ENCODE assay signal across 12 mouse cellular contexts in the genomic region with DNA sequence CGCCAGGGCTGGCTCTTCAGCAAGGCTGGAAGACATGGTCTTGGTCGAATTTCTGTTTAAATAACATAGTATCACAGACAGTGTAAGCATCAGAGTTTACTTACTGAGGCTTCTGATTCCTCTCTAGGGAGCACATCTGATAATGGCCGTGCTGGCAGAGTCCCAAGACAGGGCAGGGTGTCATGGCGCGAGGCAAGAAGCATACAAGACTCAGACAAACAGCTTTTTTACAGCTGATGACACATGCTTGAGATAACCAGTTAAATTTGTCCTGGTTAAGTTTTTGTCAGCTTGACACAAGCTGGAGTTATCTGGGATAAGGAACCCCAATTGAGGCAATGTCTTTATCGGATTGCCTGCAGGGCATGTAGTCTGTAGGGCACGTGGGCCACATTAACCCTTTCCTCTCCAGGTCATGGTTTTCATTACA. TPM values are rescaled to one million over a fixed set of nuclear protein-coding genes. Genes with fewer than 3 reads are reported as not detected.
DNase-seq lines count a peak whose midpoint lies in the region; ATAC-seq and TF ChIP-seq lines count a peak whose summit lies in the region.
"Had no signal": no experiment of that assay in that cellular context is flagged by ENCODE, and none has a peak within 500 bp of the region (broad histone marks: within the 10 kb centered on the region; RNA-seq: fewer than 3 reads in every experiment).

No protein-coding gene starts in this region.

- H3K9me3 ChIP-seq in heart, embryonic 13.5 days, result no peaks in the 10 kb centered on the region
- no peaks in the 10 kb centered on the region for H3K9me3 ChIP-seq in heart, postnatal 0 days (replicated peaks; ENCODE audit: control insufficient read depth, low read length)
- H3K9me3 ChIP-seq in midbrain, embryonic 15.5 days, result no peaks in the 10 kb centered on the region
- H3K9me3 ChIP-seq: megakaryocyte, embryonic 14.5 days; neural tube, embryonic 15.5 days had no signal

- peak overlapping the region; percentile 18 for H3K4me2 ChIP-seq in heart, embryonic 13.5 days
- no peak overlapping the region for H3K4me2 ChIP-seq in heart, postnatal 0 days (ENCODE audit: low read depth, low read length)
- no peak overlapping the region for H3K4me2 ChIP-seq in midbrain, embryonic 15.5 days
- H3K4me2 ChIP-seq: neural tube, embryonic 15.5 days had no signal

- no peak overlapping the region for H3K9ac ChIP-seq in heart, embryonic 13.5 days
- H3K9ac ChIP-seq in heart, postnatal 0 days (replicated peaks; ENCODE audit: low read depth, low read length), result no peak overlapping the region
- no peak overlapping the region for H3K9ac ChIP-seq in midbrain, embryonic 15.5 days
- H3K9ac ChIP-seq: neural tube, embryonic 15.5 days had no signal

- no peak for DNase-seq in heart, adult 18-20 months
- DNase-seq in MEL-GATA-1-ER (ENCODE audit: extremely low read depth, low read depth), result peak; percentile 88
- peak; percentile 31 for DNase-seq in heart, postnatal 0 days (ENCODE audit: low spot score)
- peak; percentile 28 to 50 for DNase-seq in lung, postnatal 4 days
- no peak for DNase-seq in right cerebral cortex, postnatal 25 days
- no peak for DNase-seq in adrenal gland, adult (ENCODE audit: inconsistent age in 2 of 2, low spot score in 1 of 2)
- DNase-seq: adrenal gland, postnatal 36 days had no signal

- TF ChIP-seq CTCF in heart, postnatal 0 days (IDR thresholded peaks at IDR 0.05; ENCODE audit: low read depth), result no peak

- peaks cover 17% of the 10 kb centered on the region for H3K4me1 ChIP-seq in heart, embryonic 13.5 days
- H3K4me1 ChIP-seq in heart, postnatal 0 days (ENCODE audit: control insufficient read depth, insufficient read depth), result peaks cover 6% of the 10 kb centered on the region
- H3K4me1 ChIP-seq in midbrain, embryonic 15.5 days, result no peaks in the 10 kb centered on the region

- 5% methylated on average over 7 of the region's 7 CpGs for WGBS in heart, embryonic 13.5 days
- WGBS in heart, postnatal 0 days, result 5% methylated on average over 7 of the region's 7 CpGs
- 44% methylated on average over 7 of the region's 7 CpGs for WGBS in midbrain, embryonic 15.5 days

- no peaks in the 10 kb centered on the region for H3K36me3 ChIP-seq in heart, embryonic 13.5 days
- no peaks in the 10 kb centered on the region for H3K36me3 ChIP-seq in heart, postnatal 0 days (replicated peaks; ENCODE audit: control insufficient read depth, insufficient read depth, low read length)
- no peaks in the 10 kb centered on the region for H3K36me3 ChIP-seq in midbrain, embryonic 15.5 days (replicated peaks)
- H3K36me3 ChIP-seq: neural tube, embryonic 15.5 days had no signal

- peaks cover 45% of the 10 kb centered on the region for H3K27me3 ChIP-seq in heart, embryonic 13.5 days (replicated peaks)
- peaks cover 15% of the 10 kb centered on the region for H3K27me3 ChIP-seq in heart, postnatal 0 days (ENCODE audit: control insufficient read depth, insufficient read depth, low read length)
- H3K27me3 ChIP-seq in midbrain, embryonic 15.5 days (replicated peaks), result no peaks in the 10 kb centered on the region
- H3K27me3 ChIP-seq: megakaryocyte, embryonic 14.5 days; neural tube, embryonic 15.5 days had no signal

- peak overlapping the region; percentile 43; the same call in 1 of the 2 replicates for H3K27ac ChIP-seq in heart, embryonic 13.5 days (replicated peaks)
- H3K27ac ChIP-seq in heart, postnatal 0 days (ENCODE audit: low read depth), result no peak overlapping the region
- no peak overlapping the region for H3K27ac ChIP-seq in midbrain, embryonic 15.5 days
- H3K27ac ChIP-seq: neural tube, embryonic 15.5 days had no signal

- no peak for ATAC-seq in heart, embryonic 13.5 days (ENCODE audit: extremely low read depth, insufficient number of reproducible peaks, low FRiP score, low TSS enrichment)
- 0 out of 2 replicates have a peak, but pooled peaks have one; percentile 27 for ATAC-seq in heart, postnatal 0 days (ENCODE audit: insufficient read depth, low read depth)
- ATAC-seq in midbrain, embryonic 15.5 days (replicated peaks), result no peak
- ATAC-seq: hindbrain, embryonic 16.5 days had no signal

- TF ChIP-seq EP300 in heart, postnatal 0 days (IDR thresholded peaks at IDR 0.05; ENCODE audit: low read depth), result no peak

- no peak overlapping the region for H3K4me3 ChIP-seq in heart, embryonic 13.5 days
- H3K4me3 ChIP-seq in heart, postnatal 0 days (ENCODE audit: low read depth, low read length), result no peak overlapping the region
- no peak overlapping the region for H3K4me3 ChIP-seq in midbrain, embryonic 15.5 days
- H3K4me3 ChIP-seq: megakaryocyte, embryonic 14.5 days; neural tube, embryonic 15.5 days had no signal

RNA-seq across cellular contexts. Expression of a gene that starts 20.8 kb away (rescaled TPM):
- 0.05 TPM in 1 of 2 replicates, not detected in the other for polyA plus RNA-seq in heart, embryonic 13.5 days (2015; fragmentation: Nextera tagmentation; extraction: Ambion mirVana)
- not detected for total RNA-seq in heart, adult 18-20 months (2021)
- total RNA-seq in heart, postnatal 0 days (2014; rRNA removed; ENCODE audit: low replicate concordance), result not detected in 2 replicates
- polyA plus RNA-seq in heart, postnatal 0 days (2015; fragmentation: Nextera tagmentation; extraction: Ambion mirVana), result 0.05 TPM in 1 of 2 replicates, not detected in the other
- 0.14 TPM in 1 of 2 replicates, not detected in the other for polyA plus RNA-seq in midbrain, embryonic 15.5 days (2015; fragmentation: Nextera tagmentation; extraction: Ambion mirVana)
- total RNA-seq: adrenal gland, postnatal 36 days had no signal

Comparison
In these comparisons a context has a peak if more than half of its experiments do, and no peak if none do; other contexts are left out.
1. DNase-seq: peak in MEL-GATA-1-ER (single experiment), heart, postnatal 0 days (single experiment) and lung, postnatal 4 days (2 of 2); none in heart, adult 18-20 months (0 of 2), right cerebral cortex, postnatal 25 days (single experiment) and adrenal gland, adult (0 of 2).